Mouse (Mus musculus) duodenum, adult 2 months (tissue): ENCODE data around the gene Mrpl47. TPM values are rescaled to one million over a fixed set of nuclear protein-coding genes. Genes with fewer than 3 reads are reported as not detected.

Experiments
- polyA plus RNA-seq: library from polyadenylated mRNA; depleted of rRNA; stranded (reverse); fragments of >200 nt; gene quantifications from 2 replicates; pipeline ENCODE4 v1.2.3, GENCODE M21; 2012; ENCODE audit warnings: low replicate concordance; rRNA removed

Gene Mrpl47
- 0.39 and 0.50 TPM in 2 replicates for polyA plus RNA-seq

DNA sequence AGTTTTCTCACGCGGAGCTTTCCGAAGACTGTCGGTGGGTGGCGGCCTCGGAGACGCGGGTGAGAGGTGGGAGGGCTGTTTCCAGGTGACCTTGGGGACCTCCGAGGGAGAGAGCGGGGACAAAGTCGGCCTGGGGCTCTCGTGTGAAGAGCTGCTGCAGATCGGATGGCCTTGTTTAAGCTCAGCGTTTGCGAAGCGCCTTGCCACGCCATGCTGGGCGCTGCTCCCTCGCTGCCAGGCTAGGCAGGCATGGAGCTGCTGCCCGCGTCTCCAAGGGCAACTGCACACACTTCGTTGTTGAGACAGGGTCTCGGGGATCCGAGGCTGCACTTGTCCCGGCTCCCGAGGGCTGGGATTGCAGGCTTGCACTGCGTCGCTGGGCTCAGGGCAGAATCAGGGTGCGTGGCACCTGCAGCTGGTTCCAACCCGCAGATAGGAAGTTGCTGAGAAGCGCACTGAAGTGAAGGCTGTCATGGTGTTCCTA, at the start of gene Mrpl47:
Mrpl47 (minus strand) TSS at position 434 of the 484 bp plus-strand sequence.

DNA sequence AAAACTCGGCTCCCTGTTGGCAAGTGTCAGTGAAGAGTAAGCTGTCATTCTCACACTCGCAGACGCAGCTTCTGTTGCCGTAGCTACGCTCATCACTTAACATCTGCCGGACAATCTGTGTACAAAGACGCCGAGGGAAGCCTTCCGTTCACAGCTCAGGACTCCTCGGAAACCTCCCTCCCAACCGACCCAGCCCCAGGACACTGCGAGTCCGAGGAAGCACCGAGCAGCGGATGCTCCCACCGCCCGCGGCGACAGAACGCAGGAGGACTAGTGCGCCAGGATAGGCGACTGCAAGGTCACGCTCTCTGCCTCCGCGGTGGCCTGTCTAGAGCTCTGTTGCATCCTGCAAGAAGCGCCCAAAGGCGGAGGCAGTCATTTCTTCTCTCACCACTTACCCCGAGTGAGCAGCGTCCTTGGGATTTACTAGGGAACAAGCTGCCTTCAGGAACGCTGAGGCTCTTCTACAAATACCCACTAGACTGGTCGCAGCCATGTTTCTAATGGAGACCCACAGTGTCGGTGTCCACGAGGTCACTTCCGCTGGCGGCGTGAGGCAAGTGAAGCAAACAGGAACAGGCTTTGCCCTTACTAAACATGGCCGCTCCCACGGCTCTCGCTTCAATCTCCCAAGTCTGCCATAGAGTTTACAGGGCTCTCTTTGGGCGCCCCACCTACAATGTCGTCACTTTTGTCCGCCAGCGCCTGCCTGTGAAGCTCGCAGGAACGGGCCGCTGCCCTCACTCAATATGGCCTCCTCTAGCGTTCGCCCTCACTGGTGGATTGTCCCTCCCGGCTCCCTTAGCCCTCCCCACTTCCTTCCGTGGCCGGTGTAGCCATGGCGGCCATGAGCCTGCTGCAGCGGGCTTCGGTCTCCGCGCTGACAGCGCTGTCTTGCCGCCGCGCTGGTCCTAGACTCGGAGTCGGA, 897 bp downstream of the Mrpl47 start, which contains the start of gene Ndufb5:
Ndufb5 (plus strand) TSS at position 747 of the 928 bp plus-strand sequence.

DNA sequence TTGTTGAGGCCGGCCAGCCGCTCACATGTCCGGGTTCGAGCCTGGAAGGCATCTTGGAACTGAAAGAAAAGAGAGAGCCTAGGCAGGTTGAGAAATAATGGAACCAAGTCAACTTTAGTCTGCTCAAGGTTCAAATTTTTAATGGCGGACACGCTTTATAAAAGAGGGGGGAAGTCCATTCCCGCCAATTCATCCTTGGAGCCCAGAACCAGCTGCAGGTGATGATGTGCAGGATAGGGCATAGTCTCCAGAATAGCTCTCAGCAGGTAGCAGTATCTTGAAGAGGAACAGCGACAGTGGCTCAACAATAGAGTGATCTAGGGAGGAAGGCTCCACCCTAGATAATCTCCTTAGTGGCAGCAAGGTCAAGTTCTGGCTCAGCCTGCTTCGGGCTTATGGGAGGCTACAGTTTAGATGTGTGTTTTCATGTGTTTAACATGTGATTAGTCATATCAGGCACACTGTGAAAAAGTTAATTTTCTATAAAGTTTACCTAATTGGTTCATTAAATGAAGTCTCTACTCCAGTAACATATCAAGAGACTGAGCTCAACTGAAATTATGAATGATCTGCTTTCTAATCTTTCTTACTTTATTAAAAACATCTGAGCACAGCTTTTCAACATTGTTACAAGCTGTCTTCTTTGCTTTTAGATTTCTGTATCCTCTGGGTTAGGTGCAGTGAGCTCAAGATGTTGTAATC, 31.6 kb downstream of the Mrpl47 start, which contains the start of gene Actl6a:
Actl6a (plus strand) TSS at position 652 of the 702 bp plus-strand sequence.

Other genes starting within 250 kb of the Mrpl47 start
- gene Kcnmb3, start 245.4 kb downstream of the Mrpl47 start, polyA plus RNA-seq, result not detected in 2 replicates
- 8.9 and 9.2 TPM in 2 replicates for gene Zfp639, start 227.3 kb downstream of the Mrpl47 start, polyA plus RNA-seq
- 2.9 and 4.0 TPM in 2 replicates for gene Mfn1, start 208.1 kb downstream of the Mrpl47 start, polyA plus RNA-seq
- 4.2 and 4.9 TPM in 2 replicates for gene Gnb4, start 121.0 kb downstream of the Mrpl47 start, polyA plus RNA-seq
- 5.9 and 8.1 TPM in 2 replicates for gene Actl6a, start 31.3 kb downstream of the Mrpl47 start, polyA plus RNA-seq
- gene Ndufb5, start 615 bp downstream of the Mrpl47 start, polyA plus RNA-seq, result 249 and 382 TPM in 2 replicates
- 0.20 and 0.23 TPM in 2 replicates for gene Usp13, start 79.9 kb upstream of the Mrpl47 start, polyA plus RNA-seq